Mouse (Mus musculus) hindbrain, embryonic 15.5 days (tissue): Measurements from ENCODE around the gene Dnajb12. TPM values are rescaled to one million over a fixed set of nuclear protein-coding genes. Genes with fewer than 3 reads are reported as not detected.

Source experiments
- ATAC-seq: fragments of 200-750 bp; cut with Nextera tagmentation; 2 replicates; pipeline ENCODE4 v1.8.0; 2017; ENCODE audit warnings: low read depth, moderate number of reproducible peaks, moderate TSS enrichment; ENCODE audit not compliant: low FRiP score
- H3K27ac ChIP-seq: fragments of 300-500 bp; sonication (generic); replicated peaks from 2 replicates; pipeline ENCODE4 v1.5.1; 2015; ENCODE audit warnings: mild to moderate bottlenecking, inconsistent platforms
- H3K27me3 ChIP-seq: fragments of 300-500 bp; sonication (generic); 2 replicates; pipeline ENCODE4 v1.6.1; 2015; ENCODE audit warnings: control low read depth, inconsistent platforms
- H3K36me3 ChIP-seq: fragments of 300-500 bp; sonication (generic); 2 replicates; pipeline ENCODE4 v1.6.1; 2015; ENCODE audit warnings: control low read depth, inconsistent platforms
- H3K4me1 ChIP-seq: fragments of 300-500 bp; sonication (generic); replicated peaks from 2 replicates; pipeline ENCODE4 v1.6.1; 2015; ENCODE audit warnings: control low read depth, inconsistent platforms
- H3K4me2 ChIP-seq: fragments of 300-500 bp; sonication (generic); 2 replicates; pipeline ENCODE4 v1.6.1; 2015; ENCODE audit warnings: moderate library complexity, mild to moderate bottlenecking, inconsistent platforms
- H3K4me3 ChIP-seq: fragments of 300-500 bp; sonication (generic); 2 replicates; pipeline ENCODE4 v1.5.1; 2015; ENCODE audit warnings: mild to moderate bottlenecking, inconsistent platforms
- H3K9ac ChIP-seq: fragments of 300-500 bp; sonication (generic); 2 replicates; pipeline ENCODE4 v1.6.1; 2015; ENCODE audit warnings: inconsistent platforms
- H3K9me3 ChIP-seq: fragments of 300-500 bp; sonication (generic); 2 replicates; pipeline ENCODE4 v1.6.1; 2016; ENCODE audit warnings: control low read depth, inconsistent platforms
- WGBS: fragments of 180-500 bp; shearing (Covaris S2); methylation state at CpG from one replicate; pipeline ENCODE4 v1.1.7; 2015; 5-methylcytosine and 5-hydroxymethylcytosine counted together
- polyA plus RNA-seq: library from polyadenylated mRNA; unstranded; fragments of >200 nt; fragmentation: Nextera tagmentation; extraction: Ambion mirVana; gene quantifications from 2 replicates; pipeline ENCODE4 v1.2.1, GENCODE M21; 2015

Dnajb12 gene
- polyA plus RNA-seq, 1 experiment from 2014 or later: 24.6 TPM

- H3K4me2 ChIP-seq: no peak overlapping the region
- no peak overlapping the region for H3K9ac ChIP-seq
- ATAC-seq: no peak
- H3K4me3 ChIP-seq: no peak overlapping the region
- H3K4me1 ChIP-seq: peaks cover 34% of the 10 kb centered on the region
- no peaks in the 10 kb centered on the region for H3K9me3 ChIP-seq
- no peaks in the 10 kb centered on the region for H3K36me3 ChIP-seq
- H3K27ac ChIP-seq: no peak overlapping the region
- no peaks in the 10 kb centered on the region for H3K27me3 ChIP-seq
- WGBS: 92% methylated on average over 8 of the region's 8 CpGs
These were observed 36.0 kb downstream of the Dnajb12 start for GRCm38 (mm10) chr10:59915196-59915962.

DNA sequence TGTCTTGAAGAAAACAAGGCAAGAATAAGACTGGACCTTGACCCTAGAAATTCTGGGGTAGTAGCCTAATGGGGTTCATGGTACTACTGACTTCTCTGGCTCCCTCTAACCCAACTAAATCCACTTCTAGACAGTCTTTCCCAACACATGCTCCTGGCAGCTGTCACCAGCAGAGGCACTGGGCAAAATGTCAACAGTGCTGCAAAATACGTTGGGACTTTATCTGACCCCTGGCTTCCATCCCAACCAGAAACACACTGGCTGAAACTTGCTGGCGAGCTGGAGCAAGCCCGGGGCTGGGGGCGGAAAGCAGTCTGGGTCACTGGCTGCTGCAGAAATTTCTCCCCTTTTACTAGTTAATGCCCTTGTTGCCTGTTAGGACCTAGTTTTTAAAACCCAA is 36.8 kb downstream of the Dnajb12 start:
- no peak for ATAC-seq
- H3K36me3 ChIP-seq: no peaks in the 10 kb centered on the region
- 13% methylated on average over 4 of the region's 4 CpGs for WGBS
- peak overlapping the region; percentile 53 for H3K4me2 ChIP-seq
- peaks cover 37% of the 10 kb centered on the region for H3K4me1 ChIP-seq
- H3K27me3 ChIP-seq: no peaks in the 10 kb centered on the region
- H3K9ac ChIP-seq: peak overlapping the region; percentile 9; the same call in 1 of the 2 replicates
- peak overlapping the region; percentile 74 for H3K27ac ChIP-seq
- no peaks in the 10 kb centered on the region for H3K9me3 ChIP-seq
- peak overlapping the region; percentile 20 for H3K4me3 ChIP-seq

GRCm38 (mm10) chr10:59916649-59917048 is 37.3 kb downstream of the Dnajb12 start:
- Histone ChIP-seq H3K4me2 (peak overlapping the region; percentile 53), H3K4me3 (peak overlapping the region; percentile 20), H3K9me3 (no peaks in the 10 kb centered on the region), H3K36me3 (no peaks in the 10 kb centered on the region), H3K9ac (peak overlapping the region; percentile 9; the same call in 1 of the 2 replicates), H3K27ac (peak overlapping the region; percentile 74), H3K27me3 (no peaks in the 10 kb centered on the region), H3K4me1 (peaks cover 37% of the 10 kb centered on the region)
- WGBS: 4% methylated on average over 10 of the region's 10 CpGs
- peak; percentile 65 for ATAC-seq

- Histone ChIP-seq H3K9ac (no peak overlapping the region), H3K4me2 (no peak overlapping the region), H3K4me1 (peaks cover 30% of the 10 kb centered on the region), H3K36me3 (no peaks in the 10 kb centered on the region), H3K27ac (no peak overlapping the region), H3K4me3 (no peak overlapping the region), H3K9me3 (no peaks in the 10 kb centered on the region), H3K27me3 (no peaks in the 10 kb centered on the region)
- 91% methylated on average over 4 of the region's 4 CpGs for WGBS
- no peak for ATAC-seq
These were observed 38.8 kb downstream of the Dnajb12 start for GRCm38 (mm10) chr10:59918111-59918510.

DNA sequence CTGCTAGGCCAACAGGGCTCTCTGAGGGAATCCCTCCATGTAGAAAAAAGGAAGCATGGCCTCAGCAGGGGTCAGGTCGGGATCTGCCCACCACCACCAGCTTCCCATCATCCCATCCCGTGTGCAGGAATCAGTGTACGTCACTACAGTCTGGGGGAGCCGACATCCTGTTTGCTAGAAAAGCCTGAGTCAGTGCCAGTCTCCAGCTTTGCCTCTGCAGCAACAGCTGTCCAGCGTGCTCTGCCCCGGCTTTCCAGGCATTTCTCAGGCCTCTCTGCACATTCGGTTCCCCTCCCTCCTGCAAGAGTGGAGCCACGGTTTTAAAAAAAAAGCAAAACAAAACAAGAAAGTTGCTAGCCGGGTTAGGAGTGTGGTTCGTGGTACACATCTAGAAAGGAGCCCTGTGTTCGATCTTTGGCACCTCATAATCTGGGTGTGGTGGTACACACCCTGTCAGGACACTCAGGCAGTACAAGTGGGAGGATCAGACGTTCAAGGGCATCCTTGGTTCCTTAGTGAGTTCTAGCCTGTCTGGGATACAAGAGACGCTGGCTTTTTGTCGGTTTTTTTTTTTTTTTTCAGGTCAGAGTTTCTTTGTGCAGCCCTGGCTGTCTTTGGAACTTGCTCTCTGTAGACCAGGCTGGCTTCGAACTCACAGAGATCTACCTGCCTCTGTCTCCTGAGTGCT is 40.3 kb downstream of the Dnajb12 start:
- Histone ChIP-seq H3K4me3 (no peak overlapping the region), H3K27ac (no peak overlapping the region; the same call in 1 of the 2 replicates), H3K4me2 (no peak overlapping the region), H3K27me3 (no peaks in the 10 kb centered on the region), H3K4me1 (peaks cover 30% of the 10 kb centered on the region), H3K9me3 (no peaks in the 10 kb centered on the region), H3K36me3 (no peaks in the 10 kb centered on the region), H3K9ac (no peak overlapping the region)
- no peak for ATAC-seq
- 50% methylated on average over 15 of the region's 15 CpGs for WGBS

DNA sequence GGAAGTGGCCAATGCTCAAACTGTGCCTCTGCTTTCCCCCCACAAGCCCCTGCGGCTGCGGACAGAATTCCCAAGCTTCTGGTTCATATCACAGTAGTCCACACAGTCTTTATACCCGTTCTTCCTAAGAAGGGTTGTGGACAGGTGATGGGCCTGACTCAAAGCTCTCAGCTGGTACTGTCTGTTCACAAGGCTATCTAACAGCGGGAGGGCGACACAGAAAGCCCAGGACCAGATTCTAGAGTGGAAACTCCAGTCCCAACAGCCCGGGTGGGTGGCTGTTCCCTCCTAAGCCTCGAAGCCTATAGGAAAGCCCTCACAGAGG is 41.1 kb downstream of the Dnajb12 start:
- peak; percentile 2; the same call in 1 of the 2 replicates for ATAC-seq

DNA sequence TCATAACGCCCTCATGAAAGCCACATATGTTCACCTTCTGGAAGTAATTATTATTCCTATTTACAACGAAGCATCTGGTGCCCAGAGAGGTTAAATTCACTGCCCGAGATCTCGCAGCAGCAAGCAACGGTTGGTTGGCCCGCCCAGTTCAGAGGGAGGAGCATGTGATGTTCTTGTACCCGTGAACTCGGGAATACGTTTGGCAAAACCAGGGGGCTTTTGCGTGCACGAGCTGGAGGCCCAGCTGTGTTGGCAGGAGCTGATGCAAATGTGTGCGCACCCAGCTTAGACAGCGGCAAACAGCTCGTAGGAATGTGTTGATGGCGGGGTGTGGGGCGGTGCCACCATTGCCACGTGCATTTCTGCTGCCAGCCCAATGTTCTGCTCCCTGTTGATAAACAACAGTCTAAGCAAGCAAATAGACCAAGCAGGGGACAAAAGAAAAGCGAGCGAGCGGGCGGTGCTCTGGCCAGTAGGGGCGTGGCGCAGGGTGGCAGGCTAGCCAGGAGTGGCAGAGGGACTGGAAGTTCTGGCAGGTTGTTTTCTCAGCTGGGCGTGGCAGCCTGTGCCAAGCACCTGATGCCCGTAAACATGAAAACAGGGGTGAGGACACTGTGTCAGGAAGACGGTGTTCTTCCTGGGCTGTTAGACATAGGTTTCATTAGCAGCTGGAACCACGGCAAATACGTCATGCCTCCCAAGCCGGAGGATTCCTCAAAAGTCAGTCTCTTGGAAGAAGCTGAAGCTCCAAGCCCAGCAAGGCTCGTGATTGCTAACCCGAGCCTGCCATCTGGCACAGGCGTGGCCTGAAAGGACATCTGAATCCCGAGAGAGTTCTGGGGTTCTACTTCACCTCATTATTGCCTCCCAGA is 41.7 kb downstream of the Dnajb12 start:
- ATAC-seq: peak; percentile 73
- Histone ChIP-seq H3K9ac (peak overlapping the region; percentile 22), H3K4me2 (peak overlapping the region; percentile 81), H3K4me3 (peak overlapping the region; percentile 38), H3K27me3 (no peaks in the 10 kb centered on the region), H3K27ac (peak overlapping the region; percentile 81), H3K9me3 (no peaks in the 10 kb centered on the region), H3K36me3 (no peaks in the 10 kb centered on the region), H3K4me1 (peaks cover 28% of the 10 kb centered on the region)
- WGBS: 3% methylated on average over 33 of the region's 33 CpGs

More for the DNA sequence above, 41.1 kb downstream of the Dnajb12 start:
- Histone ChIP-seq H3K4me3 (peak overlapping the region; percentile 38), H3K27me3 (no peaks in the 10 kb centered on the region), H3K4me1 (peaks cover 30% of the 10 kb centered on the region), H3K9me3 (no peaks in the 10 kb centered on the region), H3K9ac (peak overlapping the region; percentile 22; the same call in 1 of the 2 replicates), H3K36me3 (no peaks in the 10 kb centered on the region), H3K27ac (peak overlapping the region; percentile 81), H3K4me2 (peak overlapping the region; percentile 81)
- 23% methylated on average over 7 of the region's 7 CpGs for WGBS

DNA sequence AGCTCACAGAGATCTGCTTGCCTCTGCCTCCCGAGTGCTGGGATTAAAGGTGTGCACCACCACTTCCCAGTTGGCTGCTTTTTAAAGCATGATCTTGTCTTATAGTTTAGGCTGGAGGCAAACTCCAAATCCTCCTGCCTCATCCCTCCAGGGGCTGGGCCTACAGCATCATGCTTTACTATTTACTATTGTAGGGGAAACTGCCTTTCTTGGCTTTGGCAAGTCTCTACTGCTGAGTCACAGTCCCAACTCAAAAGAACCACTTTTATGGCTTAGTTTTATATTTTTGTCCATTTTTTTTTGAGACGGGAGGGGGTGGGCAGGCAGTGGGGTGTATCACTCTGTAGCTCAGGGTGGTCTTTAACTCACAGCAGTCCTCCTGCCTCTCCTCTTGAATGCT is 44.1 kb downstream of the Dnajb12 start:
- ATAC-seq: no peak
- Histone ChIP-seq H3K27ac (no peak overlapping the region), H3K4me2 (no peak overlapping the region), H3K27me3 (no peaks in the 10 kb centered on the region), H3K36me3 (no peaks in the 10 kb centered on the region), H3K4me3 (no peak overlapping the region), H3K9me3 (no peaks in the 10 kb centered on the region), H3K9ac (no peak overlapping the region), H3K4me1 (peaks cover 18% of the 10 kb centered on the region)
- WGBS: 86% methylated on average over 2 of the region's 2 CpGs

DNA sequence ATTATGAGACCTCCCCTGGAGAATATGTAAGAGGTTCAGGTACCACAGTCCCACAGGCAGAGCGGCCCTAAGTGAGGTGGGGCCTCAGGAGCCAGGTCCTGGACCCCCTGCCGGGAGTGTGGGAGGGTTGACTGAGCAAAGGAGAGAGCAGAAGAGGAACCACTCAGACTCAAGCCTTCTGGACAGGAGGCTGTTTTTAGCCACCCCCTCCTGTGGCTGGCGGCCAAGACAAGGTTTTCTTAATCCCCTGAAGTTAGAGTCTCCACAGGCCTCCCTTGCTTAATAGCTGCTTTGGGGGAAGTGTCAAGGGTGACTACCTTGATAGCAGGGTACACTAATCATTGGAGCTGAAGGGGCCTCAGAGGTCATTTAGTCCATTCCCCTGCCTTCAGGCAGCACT is 44.9 kb downstream of the Dnajb12 start:
- WGBS: 35% methylated on average over 3 of the region's 3 CpGs
- Histone ChIP-seq H3K9me3 (no peaks in the 10 kb centered on the region), H3K27ac (no peak overlapping the region), H3K4me3 (no peak overlapping the region), H3K36me3 (no peaks in the 10 kb centered on the region), H3K9ac (no peak overlapping the region), H3K4me1 (peaks cover 18% of the 10 kb centered on the region), H3K4me2 (no peak overlapping the region), H3K27me3 (no peaks in the 10 kb centered on the region)
- ATAC-seq: no peak

GRCm38 (mm10) chr10:59929205-59929604 is 49.8 kb downstream of the Dnajb12 start:
- Histone ChIP-seq H3K9ac (no peak overlapping the region), H3K4me3 (no peak overlapping the region), H3K27ac (no peak overlapping the region), H3K4me2 (no peak overlapping the region), H3K36me3 (no peaks in the 10 kb centered on the region), H3K27me3 (no peaks in the 10 kb centered on the region), H3K9me3 (no peaks in the 10 kb centered on the region), H3K4me1 (peaks cover 6% of the 10 kb centered on the region; the same call in 1 of the 2 replicates)
- WGBS: 88% methylated on average over 7 of the region's 7 CpGs
- ATAC-seq: no peak

DNA sequence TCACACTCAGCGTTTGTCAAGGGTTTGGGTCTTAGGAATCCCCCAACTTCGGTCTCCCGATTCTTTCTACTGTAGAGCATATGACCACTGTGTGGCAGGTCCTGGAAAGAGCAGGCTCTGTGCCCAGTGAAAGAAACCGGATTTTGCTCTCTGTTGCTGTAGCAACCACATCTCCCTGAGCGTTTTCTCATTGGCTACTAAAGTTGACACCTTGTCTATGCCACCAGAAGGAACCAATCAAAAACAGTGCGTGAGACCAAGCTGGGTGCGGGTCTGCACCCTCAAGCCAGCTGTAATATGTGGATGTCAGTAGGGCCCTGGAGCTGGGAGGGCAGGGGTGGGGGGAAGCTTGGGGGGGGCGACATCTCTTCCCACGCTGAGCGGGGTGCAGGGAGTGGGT is 51.6 kb downstream of the Dnajb12 start:
- Histone ChIP-seq H3K4me2 (peak overlapping the region; percentile 46), H3K4me3 (0 out of 2 replicates have a peak overlapping the region, but pooled peaks have one; percentile 12), H3K36me3 (no peaks in the 10 kb centered on the region), H3K9me3 (no peaks in the 10 kb centered on the region), H3K27me3 (no peaks in the 10 kb centered on the region), H3K27ac (peak overlapping the region; percentile 63), H3K9ac (no peak overlapping the region), H3K4me1 (peaks cover 6% of the 10 kb centered on the region; the same call in 1 of the 2 replicates)
- WGBS: 24% methylated on average over 10 of the region's 10 CpGs
- ATAC-seq: peak; percentile 95
